Mouse (Mus musculus): Measurements from ENCODE around the gene Colq. TPM values are rescaled to one million over a fixed set of nuclear protein-coding genes. Genes with fewer than 3 reads are reported as not detected.

The Colq gene
- polyA plus RNA-seq, 1 experiment from 2014 or later, result not detected

DNA sequence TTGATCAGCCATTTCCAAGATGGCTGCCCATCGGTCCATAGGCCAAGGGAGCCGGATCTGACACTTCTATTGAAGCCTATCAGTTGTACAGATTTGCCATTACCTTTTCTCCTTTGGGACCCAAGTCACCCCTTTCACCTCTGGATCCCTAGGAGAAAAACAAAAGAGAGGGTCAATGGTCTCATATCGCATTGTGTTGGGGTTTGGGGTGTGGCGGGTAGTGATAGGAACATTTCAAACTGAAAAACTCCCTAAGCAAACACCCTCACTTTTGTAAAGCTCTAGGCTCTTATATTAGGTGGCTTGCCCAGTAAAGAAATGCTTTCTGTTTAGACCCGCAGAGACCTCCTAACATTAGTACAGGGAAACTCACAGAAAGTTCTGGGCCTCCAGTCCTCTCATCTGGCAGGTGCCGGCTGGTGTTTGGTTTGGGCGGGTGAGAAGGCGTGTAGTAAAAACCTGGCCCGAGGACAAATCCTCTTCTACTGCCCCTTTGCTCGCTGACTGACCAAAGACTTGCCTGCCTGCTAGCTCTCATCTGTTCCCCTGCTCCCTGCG is 47.2 kb downstream of the Colq start:
- Histone ChIP-seq H3K4me3 (replicated peaks; ENCODE audit: low read length) (no peak overlapping the region), H3K4me2 (ENCODE audit: low read length) (no peak overlapping the region), H3K9ac (replicated peaks; ENCODE audit: low read depth, low read length) (no peak overlapping the region), H3K27me3 (replicated peaks; ENCODE audit: control insufficient read depth, insufficient read depth, low read length) (no peaks in the 10 kb centered on the region), H3K9me3 (ENCODE audit: control insufficient read depth, low read length) (no peaks in the 10 kb centered on the region), H3K4me1 (replicated peaks; ENCODE audit: control insufficient read depth, insufficient read depth, low read length) (no peaks in the 10 kb centered on the region), H3K36me3 (ENCODE audit: control insufficient read depth, insufficient read depth) (no peaks in the 10 kb centered on the region), H3K27ac (ENCODE audit: low read length) (no peak overlapping the region)
- ATAC-seq, result no peak
- 88% methylated on average over 11 of the region's 11 CpGs for WGBS

- no peak overlapping the region for H3K9ac ChIP-seq (replicated peaks; ENCODE audit: low read depth, low read length)
- no peak overlapping the region for H3K4me2 ChIP-seq (ENCODE audit: low read length)
- WGBS, result 73% methylated on average over 6 of the region's 6 CpGs
- H3K9me3 ChIP-seq (ENCODE audit: control insufficient read depth, low read length), result no peaks in the 10 kb centered on the region
- no peaks in the 10 kb centered on the region for H3K4me1 ChIP-seq (replicated peaks; ENCODE audit: control insufficient read depth, insufficient read depth, low read length)
- ATAC-seq, result no peak
- H3K27ac ChIP-seq (ENCODE audit: low read length), result no peak overlapping the region
- H3K4me3 ChIP-seq (replicated peaks; ENCODE audit: low read length), result no peak overlapping the region
- no peaks in the 10 kb centered on the region for H3K27me3 ChIP-seq (replicated peaks; ENCODE audit: control insufficient read depth, insufficient read depth, low read length)
- H3K36me3 ChIP-seq (ENCODE audit: control insufficient read depth, insufficient read depth), result no peaks in the 10 kb centered on the region
Measured at GRCm38 (mm10) chr14:31537298-31537697, 53.8 kb downstream of the Colq start.

DNA sequence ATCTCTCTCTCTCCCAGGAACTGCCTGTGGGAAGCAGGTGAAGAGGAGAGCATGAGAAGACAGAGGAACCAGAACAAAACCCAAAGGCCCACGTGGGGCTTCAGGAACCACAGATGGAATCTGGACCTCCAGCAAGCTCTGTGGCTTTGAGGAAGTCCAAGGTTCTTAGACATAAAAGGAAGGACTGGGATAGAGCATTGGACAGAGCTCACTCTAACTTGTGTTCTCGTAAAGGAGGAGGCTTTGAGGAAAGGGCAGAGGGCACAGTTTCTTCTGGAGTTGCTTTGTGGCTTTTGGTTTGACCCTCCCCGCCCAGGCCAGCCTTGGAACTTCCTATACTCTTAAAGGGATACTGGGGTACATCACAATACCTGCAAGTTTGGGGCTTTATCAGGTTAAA is 58.5 kb downstream of the Colq start:
- Histone ChIP-seq H3K27me3 (replicated peaks; ENCODE audit: control insufficient read depth, insufficient read depth, low read length) (no peaks in the 10 kb centered on the region), H3K4me3 (replicated peaks; ENCODE audit: low read length) (no peak overlapping the region), H3K4me2 (ENCODE audit: low read length) (no peak overlapping the region), H3K9ac (replicated peaks; ENCODE audit: low read depth, low read length) (no peak overlapping the region), H3K9me3 (ENCODE audit: control insufficient read depth, low read length) (no peaks in the 10 kb centered on the region), H3K4me1 (replicated peaks; ENCODE audit: control insufficient read depth, insufficient read depth, low read length) (no peaks in the 10 kb centered on the region), H3K27ac (ENCODE audit: low read length) (no peak overlapping the region), H3K36me3 (ENCODE audit: control insufficient read depth, insufficient read depth) (no peaks in the 10 kb centered on the region)
- 70% methylated on average over 3 of the region's 3 CpGs for WGBS
- ATAC-seq, result no peak

GRCm38 (mm10) chr14:31531506-31532148 is 59.5 kb downstream of the Colq start:
- Histone ChIP-seq H3K27me3 (replicated peaks; ENCODE audit: control insufficient read depth, insufficient read depth, low read length) (no peaks in the 10 kb centered on the region), H3K4me2 (ENCODE audit: low read length) (no peak overlapping the region), H3K36me3 (ENCODE audit: control insufficient read depth, insufficient read depth) (no peaks in the 10 kb centered on the region), H3K9me3 (ENCODE audit: control insufficient read depth, low read length) (no peaks in the 10 kb centered on the region), H3K4me1 (replicated peaks; ENCODE audit: control insufficient read depth, insufficient read depth, low read length) (no peaks in the 10 kb centered on the region), H3K9ac (replicated peaks; ENCODE audit: low read depth, low read length) (no peak overlapping the region), H3K27ac (ENCODE audit: low read length) (no peak overlapping the region), H3K4me3 (replicated peaks; ENCODE audit: low read length) (no peak overlapping the region)
- no peak for ATAC-seq
- WGBS, result 70% methylated on average over 12 of the region's 12 CpGs

DNA sequence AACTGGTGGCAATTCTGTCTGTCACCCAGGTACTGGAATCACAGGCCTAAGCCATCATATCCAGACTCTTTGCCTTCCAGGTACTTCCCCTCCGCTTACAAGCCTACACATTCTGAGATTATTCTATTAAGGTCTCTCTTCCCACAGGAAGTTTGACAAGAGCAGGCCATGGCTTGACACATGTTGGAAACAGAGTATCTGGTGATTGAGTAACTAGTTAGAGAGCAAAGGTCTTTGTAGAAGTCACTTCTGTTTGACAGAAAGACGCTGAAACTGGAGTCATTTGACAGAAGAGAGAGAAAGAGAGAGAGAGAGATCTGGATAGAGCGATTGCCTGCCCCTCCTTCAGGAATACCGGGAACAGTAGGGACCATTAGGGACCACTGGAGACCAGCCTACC is 60.3 kb downstream of the Colq start:
- 89% methylated on average over 4 of the region's 4 CpGs for WGBS
- Histone ChIP-seq H3K4me3 (replicated peaks; ENCODE audit: low read length) (no peak overlapping the region), H3K27me3 (replicated peaks; ENCODE audit: control insufficient read depth, insufficient read depth, low read length) (no peaks in the 10 kb centered on the region), H3K9ac (replicated peaks; ENCODE audit: low read depth, low read length) (no peak overlapping the region), H3K9me3 (ENCODE audit: control insufficient read depth, low read length) (no peaks in the 10 kb centered on the region), H3K27ac (ENCODE audit: low read length) (no peak overlapping the region), H3K36me3 (ENCODE audit: control insufficient read depth, insufficient read depth) (no peaks in the 10 kb centered on the region), H3K4me1 (replicated peaks; ENCODE audit: control insufficient read depth, insufficient read depth, low read length) (no peaks in the 10 kb centered on the region), H3K4me2 (ENCODE audit: low read length) (no peak overlapping the region)
- no peak for ATAC-seq

DNA sequence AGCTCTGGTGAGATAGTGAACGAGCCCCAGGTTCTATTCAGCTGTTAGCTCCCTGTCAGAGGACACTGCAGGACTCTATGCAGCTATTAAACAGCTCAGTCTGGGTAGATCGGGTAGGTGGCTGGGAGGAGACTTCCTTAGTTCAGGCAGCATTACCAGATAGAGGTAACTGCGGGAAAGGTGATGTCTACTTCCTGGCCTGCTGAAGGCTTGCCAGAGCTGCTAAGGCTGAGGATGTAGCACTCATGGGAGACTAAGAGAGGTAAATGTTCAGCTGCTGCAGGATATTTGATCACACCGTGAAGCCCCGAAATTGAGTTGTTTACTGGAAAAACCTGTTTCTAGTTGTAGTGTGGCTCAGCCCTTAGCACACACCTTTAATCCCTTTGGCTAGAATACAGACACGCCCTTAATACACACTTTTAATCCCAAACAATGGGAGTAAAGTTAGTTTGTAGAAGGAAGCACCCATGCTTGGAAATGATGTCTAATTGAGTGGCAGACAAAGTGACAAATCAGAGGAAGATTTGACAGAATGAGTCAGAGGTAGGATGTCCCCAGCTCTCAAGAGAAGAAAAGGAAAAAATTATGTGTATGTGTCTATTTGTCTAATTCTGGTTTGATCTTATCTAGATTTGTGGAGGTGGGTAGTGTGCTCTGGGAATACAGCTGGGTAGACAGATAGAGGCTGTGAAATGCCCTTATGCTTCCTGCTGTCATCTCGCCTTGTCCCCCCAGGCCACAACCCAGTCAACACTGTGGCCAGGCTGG is 65.9 kb downstream of the Colq start:
- Histone ChIP-seq H3K9ac (replicated peaks; ENCODE audit: low read depth, low read length) (no peak overlapping the region), H3K4me1 (replicated peaks; ENCODE audit: control insufficient read depth, insufficient read depth, low read length) (no peaks in the 10 kb centered on the region), H3K27me3 (replicated peaks; ENCODE audit: control insufficient read depth, insufficient read depth, low read length) (no peaks in the 10 kb centered on the region), H3K36me3 (ENCODE audit: control insufficient read depth, insufficient read depth) (no peaks in the 10 kb centered on the region), H3K9me3 (ENCODE audit: control insufficient read depth, low read length) (no peaks in the 10 kb centered on the region), H3K4me2 (ENCODE audit: low read length) (no peak overlapping the region), H3K4me3 (replicated peaks; ENCODE audit: low read length) (no peak overlapping the region), H3K27ac (ENCODE audit: low read length) (no peak overlapping the region)
- ATAC-seq, result no peak
- 84% methylated on average over 7 of the region's 7 CpGs for WGBS

DNA sequence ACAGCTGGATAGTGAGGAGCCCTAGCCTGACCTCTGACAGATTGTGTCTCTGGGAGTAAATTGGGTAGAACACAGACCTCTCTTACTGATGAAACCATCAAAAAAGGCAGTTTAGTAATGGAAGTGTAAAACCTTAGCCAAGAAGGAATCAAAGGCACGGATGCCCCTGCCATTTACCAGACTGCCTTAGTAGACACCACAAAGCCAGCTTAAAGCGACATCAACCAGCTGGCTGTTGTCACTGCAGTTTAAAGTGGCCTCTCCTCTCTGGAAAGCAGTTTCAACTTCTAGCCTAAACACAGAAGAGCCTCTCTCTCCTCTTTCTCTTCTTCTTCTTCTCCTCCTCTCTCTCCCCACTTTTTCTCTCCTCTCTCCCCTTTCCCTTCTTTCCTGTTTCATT is 69.8 kb downstream of the Colq start:
- no peak overlapping the region for H3K9ac ChIP-seq (replicated peaks; ENCODE audit: low read depth, low read length)
- no peak overlapping the region for H3K4me2 ChIP-seq (ENCODE audit: low read length)
- H3K4me3 ChIP-seq (replicated peaks; ENCODE audit: low read length), result no peak overlapping the region
- no peaks in the 10 kb centered on the region for H3K9me3 ChIP-seq (ENCODE audit: control insufficient read depth, low read length)
- no peak overlapping the region for H3K27ac ChIP-seq (ENCODE audit: low read length)
- H3K4me1 ChIP-seq (replicated peaks; ENCODE audit: control insufficient read depth, insufficient read depth, low read length), result no peaks in the 10 kb centered on the region
- H3K36me3 ChIP-seq (ENCODE audit: control insufficient read depth, insufficient read depth), result no peaks in the 10 kb centered on the region
- 77% methylated on average over 2 of the region's 2 CpGs for WGBS
- H3K27me3 ChIP-seq (replicated peaks; ENCODE audit: control insufficient read depth, insufficient read depth, low read length), result no peaks in the 10 kb centered on the region
- no peak for ATAC-seq

- ATAC-seq, result no peak
- H3K9ac ChIP-seq (replicated peaks; ENCODE audit: low read depth, low read length), result no peak overlapping the region
- no peak overlapping the region for H3K4me3 ChIP-seq (replicated peaks; ENCODE audit: low read length)
- H3K27ac ChIP-seq (ENCODE audit: low read length), result no peak overlapping the region
- H3K4me2 ChIP-seq (ENCODE audit: low read length), result no peak overlapping the region
- no peaks in the 10 kb centered on the region for H3K36me3 ChIP-seq (ENCODE audit: control insufficient read depth, insufficient read depth)
- H3K27me3 ChIP-seq (replicated peaks; ENCODE audit: control insufficient read depth, insufficient read depth, low read length), result no peaks in the 10 kb centered on the region
- peaks cover 2% of the 10 kb centered on the region; the same call in 1 of the 2 replicates for H3K9me3 ChIP-seq (ENCODE audit: control insufficient read depth, low read length)
- H3K4me1 ChIP-seq (replicated peaks; ENCODE audit: control insufficient read depth, insufficient read depth, low read length), result no peaks in the 10 kb centered on the region
- WGBS, result 61% methylated on average over 3 of the region's 3 CpGs
Measured at GRCm38 (mm10) chr14:31519165-31519564, 72.0 kb downstream of the Colq start.

- 93% methylated on average over 2 of the region's 2 CpGs for WGBS
- Histone ChIP-seq H3K27ac (ENCODE audit: low read length) (no peak overlapping the region), H3K36me3 (ENCODE audit: control insufficient read depth, insufficient read depth) (no peaks in the 10 kb centered on the region), H3K4me2 (ENCODE audit: low read length) (no peak overlapping the region), H3K4me1 (replicated peaks; ENCODE audit: control insufficient read depth, insufficient read depth, low read length) (no peaks in the 10 kb centered on the region), H3K9me3 (ENCODE audit: control insufficient read depth, low read length) (peaks cover 2% of the 10 kb centered on the region; the same call in 1 of the 2 replicates), H3K27me3 (replicated peaks; ENCODE audit: control insufficient read depth, insufficient read depth, low read length) (no peaks in the 10 kb centered on the region), H3K4me3 (replicated peaks; ENCODE audit: low read length) (no peak overlapping the region), H3K9ac (replicated peaks; ENCODE audit: low read depth, low read length) (no peak overlapping the region)
- ATAC-seq, result no peak
Measured at GRCm38 (mm10) chr14:31515895-31516294, 75.2 kb downstream of the Colq start.

Measured in forebrain, embryonic 16.5 days (tissue).